Mouse (Mus musculus) ES-CJ7 (cell line): ENCODE measurements around the gene Pdia5.

ENCODE experiments used
- DNase-seq: peaks from one replicate; pipeline ENCODE4 v3.0.0; 2011; ENCODE audit warnings: low read depth, low spot score

The Pdia5 gene

GRCm38 (mm10) chr16:35362221-35362620 lies 128.5 kb downstream of the Pdia5 start:
- peak; percentile 58 for DNase-seq

GRCm38 (mm10) chr16:35360593-35360992 lies 130.1 kb downstream of the Pdia5 start:
- DNase-seq, result peak; percentile 85

GRCm38 (mm10) chr16:35357449-35357848 lies 133.2 kb downstream of the Pdia5 start:
- DNase-seq, result no peak
